Mouse (Mus musculus) stomach, postnatal 0 days (tissue): ENCODE results near the gene Tfb2m. TPM values are rescaled to one million over a fixed set of nuclear protein-coding genes. Genes with fewer than 3 reads are reported as not detected.

Experiments
- ATAC-seq: fragments of 200-750 bp; cut with Nextera tagmentation; 2 replicates; pipeline ENCODE4 v1.8.0; 2017; ENCODE audit not compliant: low FRiP score, low TSS enrichment
- DNase-seq: peaks from one replicate; pipeline ENCODE4 v3.0.0-alpha.2; 2016; ENCODE audit warnings: low spot score
- H3K27ac ChIP-seq: fragments of 300-500 bp; sonication (generic); replicated peaks from 2 replicates; pipeline ENCODE4 v1.5.1; 2014; ENCODE audit warnings: mild to moderate bottlenecking, control low read depth
- H3K27me3 ChIP-seq: fragments of 300-500 bp; sonication (generic); 2 replicates; pipeline ENCODE4 v1.6.1; 2014; ENCODE audit warnings: low read length; ENCODE audit not compliant: control insufficient read depth, insufficient read depth
- H3K36me3 ChIP-seq: fragments of 300-500 bp; sonication (generic); 2 replicates; pipeline ENCODE4 v1.6.1; 2014; ENCODE audit warnings: low read length, mixed read lengths; ENCODE audit not compliant: control insufficient read depth, insufficient read depth
- H3K4me1 ChIP-seq: fragments of 300-500 bp; sonication (generic); replicated peaks from 2 replicates; pipeline ENCODE4 v1.6.1; 2014; ENCODE audit warnings: antibody characterized with exemption; ENCODE audit not compliant: control insufficient read depth, insufficient read depth
- H3K4me2 ChIP-seq: fragments of 300-500 bp; sonication (generic); replicated peaks from 2 replicates; pipeline ENCODE4 v1.6.1; 2014; ENCODE audit warnings: low read depth, mild to moderate bottlenecking, control low read depth, moderate library complexity
- H3K4me3 ChIP-seq: fragments of 300-500 bp; sonication (generic); 2 replicates; pipeline ENCODE4 v1.5.1; 2014; ENCODE audit warnings: low read depth, low read length, control low read depth
- H3K9ac ChIP-seq: fragments of 300-500 bp; sonication (generic); 2 replicates; pipeline ENCODE4 v1.6.1; 2014; ENCODE audit warnings: mild to moderate bottlenecking, low read length, control low read depth, mixed read lengths
- H3K9me3 ChIP-seq: fragments of 300-500 bp; sonication (generic); 2 replicates; pipeline ENCODE4 v1.6.1; 2016; ENCODE audit warnings: low read length; ENCODE audit not compliant: control insufficient read depth
- CTCF ChIP-seq: IDR thresholded peaks from 2 replicates; pipeline ENCODE4 v1.5.1; 2016; ENCODE audit warnings: antibody characterized with exemption, low read depth, mild to moderate bottlenecking, moderate library complexity
- EP300 ChIP-seq: optimal IDR thresholded peaks from 2 replicates; pipeline ENCODE3; 2016; ENCODE audit warnings: antibody characterized with exemption
- WGBS: fragments of 180-500 bp; shearing (Covaris S2); extraction: QIAGEN DNeasy Blood & Tissue Kit; methylation state at CpG from one replicate; pipeline ENCODE4 v1.1.7; 2014; 5-methylcytosine and 5-hydroxymethylcytosine counted together
- polyA plus RNA-seq: library from polyadenylated mRNA; unstranded; fragments of >200 nt; fragmentation: Nextera tagmentation; extraction: Ambion mirVana; gene quantifications from 2 replicates; pipeline ENCODE4 v1.2.1, GENCODE M21; 2015

The Tfb2m gene
- polyA plus RNA-seq, 1 experiment from 2014 or later, result 28.7 TPM

GRCm38 (mm10) chr1:179485784-179486540, 60.1 kb downstream of the Tfb2m start:
- WGBS, result 39% methylated on average over 3 of the region's 3 CpGs
- H3K27ac ChIP-seq, result no peak overlapping the region
- no peak for ATAC-seq

GRCm38 (mm10) chr1:179480862-179481261, 65.2 kb downstream of the Tfb2m start:
- WGBS, result 80% methylated on average over 4 of the region's 4 CpGs
- ATAC-seq, result no peak
- H3K27me3 ChIP-seq, result no peaks in the 10 kb centered on the region

More at GRCm38 (mm10) chr1:179485784-179486540, 60.1 kb downstream of the Tfb2m start:
- no peaks in the 10 kb centered on the region for H3K36me3 ChIP-seq
- no peaks in the 10 kb centered on the region for H3K9me3 ChIP-seq
- H3K4me1 ChIP-seq, result no peaks in the 10 kb centered on the region
- H3K27me3 ChIP-seq, result no peaks in the 10 kb centered on the region
- H3K4me3 ChIP-seq, result no peak overlapping the region
- H3K9ac ChIP-seq, result no peak overlapping the region
- no peak for DNase-seq
- TF ChIP-seq CTCF (no peak), EP300 (no peak)
- H3K4me2 ChIP-seq, result no peak overlapping the region

More at GRCm38 (mm10) chr1:179480862-179481261, 65.2 kb downstream of the Tfb2m start:
- H3K4me1 ChIP-seq, result no peaks in the 10 kb centered on the region
- no peak overlapping the region for H3K4me2 ChIP-seq
- H3K4me3 ChIP-seq, result no peak overlapping the region
- H3K9ac ChIP-seq, result no peak overlapping the region
- H3K9me3 ChIP-seq, result no peaks in the 10 kb centered on the region
- no peak for DNase-seq
- TF ChIP-seq CTCF, result no peak
- no peak overlapping the region for H3K27ac ChIP-seq
- no peaks in the 10 kb centered on the region for H3K36me3 ChIP-seq

Other genes with a start within 250 kb of the Tfb2m start
- 10.5 and 12.1 TPM in 2 replicates for gene Smyd3, start 28.2 kb downstream of the Tfb2m start, polyA plus RNA-seq
- gene Cnst, start 103 bp upstream of the Tfb2m start, polyA plus RNA-seq, result 8.8 and 9.9 TPM in 2 replicates
- gene Sccpdh, start 121.9 kb upstream of the Tfb2m start, polyA plus RNA-seq, result 39.0 and 41.3 TPM in 2 replicates
- not detected in 2 replicates for gene Kif28, start 199.0 kb upstream of the Tfb2m start, polyA plus RNA-seq